Mouse (Mus musculus) spleen, postnatal 36 days (tissue): ENCODE results near the gene Slc44a5.

Experiments
- DNase-seq, 2 experiments: peaks; one replicate each; pipeline ENCODE4 v3.0.0; 2022; ENCODE audit warnings: low spot score in 2 of 2, mixed read lengths in 1 of 2

Gene Slc44a5

DNA sequence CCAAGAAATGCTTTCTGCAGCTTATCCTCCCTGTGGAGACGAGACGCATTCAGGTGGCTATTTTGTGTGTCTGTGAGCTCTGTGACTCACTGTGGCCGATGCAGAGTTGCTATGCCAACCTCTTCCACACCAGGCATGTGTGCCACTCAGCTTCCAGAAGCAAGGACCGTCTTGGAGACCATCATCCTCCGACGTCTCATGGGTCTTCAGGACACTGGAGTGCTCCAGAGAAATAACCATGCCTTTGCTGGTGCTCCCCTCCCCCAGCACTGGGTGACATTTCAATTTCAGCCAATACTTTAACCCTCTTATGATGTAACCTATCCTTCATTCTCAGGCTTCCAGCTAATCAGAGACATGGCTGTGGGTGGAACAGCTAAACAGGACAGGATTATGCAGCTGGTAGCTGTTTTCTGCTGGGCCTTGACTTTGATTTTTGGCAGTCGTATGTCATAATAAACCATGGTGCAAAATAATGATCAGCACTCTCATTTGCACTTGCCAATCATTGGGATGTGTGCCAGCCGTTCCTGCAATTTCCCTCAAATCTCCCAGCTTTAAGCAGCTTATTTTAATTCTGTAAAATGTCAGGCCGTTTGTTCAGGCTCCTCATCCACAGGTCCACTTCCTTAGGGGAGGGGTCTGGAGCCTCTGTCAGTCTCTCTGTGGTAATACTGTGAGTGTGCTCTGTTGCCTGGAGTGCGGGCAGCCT, 198.8 kb downstream of the Slc44a5 start:
- no peak for DNase-seq

GRCm38 (mm10) chr3:154172593-154172965, 199.3 kb downstream of the Slc44a5 start:
- no peak for DNase-seq

GRCm38 (mm10) chr3:154173556-154173955, 200.3 kb downstream of the Slc44a5 start:
- no peak for DNase-seq

GRCm38 (mm10) chr3:154174031-154174430, 200.8 kb downstream of the Slc44a5 start:
- DNase-seq, result no peak

DNA sequence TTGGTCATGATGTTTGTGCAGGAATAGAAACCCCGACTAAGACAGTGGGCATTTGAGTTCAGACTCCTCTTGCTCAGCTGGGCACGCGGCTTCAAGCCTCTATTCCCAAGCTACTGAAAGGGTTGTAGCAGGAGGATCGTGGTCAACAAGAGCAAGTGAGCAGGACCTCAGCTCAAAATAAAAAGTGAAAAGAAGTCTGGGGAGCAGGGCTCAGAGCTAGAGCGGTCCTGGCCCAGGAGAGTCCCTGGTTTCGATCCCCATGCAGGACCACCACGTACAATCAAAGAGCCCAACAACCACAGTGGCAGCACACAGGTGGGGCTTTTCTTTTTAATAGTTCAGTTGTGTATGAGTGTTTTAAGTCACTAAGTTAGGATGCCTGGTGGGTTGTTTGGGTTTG, 201.5 kb downstream of the Slc44a5 start:
- no peak for DNase-seq

- peak; percentile 27 to 31 for DNase-seq
Observed at GRCm38 (mm10) chr3:154177665-154178305, 204.5 kb downstream of the Slc44a5 start.

DNA sequence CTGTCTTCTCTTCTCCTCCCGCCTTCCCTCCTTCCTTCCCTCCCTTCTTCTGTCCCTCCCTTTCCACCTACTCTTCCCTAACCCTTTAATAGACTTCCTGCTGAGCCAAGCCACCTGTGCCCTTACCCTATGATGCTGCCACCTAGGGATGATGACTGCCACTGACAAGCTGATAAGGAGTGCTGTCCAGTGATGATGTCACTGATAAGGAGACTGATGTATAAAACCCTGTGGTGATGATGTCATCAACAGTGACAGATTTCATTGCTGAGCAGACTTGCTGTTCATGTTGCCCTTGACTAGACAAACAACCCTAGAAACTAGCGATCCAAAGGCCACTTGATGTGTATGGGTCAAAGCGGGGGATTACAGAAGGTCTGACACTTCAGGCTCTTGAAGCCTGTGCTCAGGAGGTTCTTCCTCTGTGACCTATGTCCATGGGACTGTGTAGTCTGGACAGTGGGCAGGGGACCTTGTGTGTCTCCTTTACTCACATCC, 206.2 kb downstream of the Slc44a5 start:
- no peak for DNase-seq

DNA sequence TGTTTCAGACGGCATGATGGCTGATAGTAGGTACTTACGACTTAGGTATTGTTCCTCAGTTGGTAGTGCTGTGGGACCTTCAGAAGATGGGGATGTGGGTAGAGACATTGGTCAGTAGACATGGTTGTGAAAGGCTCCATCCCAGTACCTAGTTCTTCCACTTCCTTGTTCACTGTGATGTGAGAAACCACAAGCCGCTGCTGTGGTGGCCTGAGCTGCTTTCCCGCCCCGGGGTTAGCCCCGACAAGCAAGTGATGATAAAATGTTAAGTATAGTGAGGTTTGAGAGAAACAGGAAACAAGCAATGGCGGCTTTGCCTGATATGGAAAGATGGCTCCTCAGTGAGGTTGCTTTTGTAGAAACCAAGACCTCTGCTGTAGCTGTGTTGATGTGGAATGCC, 209.8 kb downstream of the Slc44a5 start:
- DNase-seq, result peak; percentile 53 to 55

- no peak for DNase-seq
Observed at GRCm38 (mm10) chr3:154183957-154184356, 210.7 kb downstream of the Slc44a5 start.

DNA sequence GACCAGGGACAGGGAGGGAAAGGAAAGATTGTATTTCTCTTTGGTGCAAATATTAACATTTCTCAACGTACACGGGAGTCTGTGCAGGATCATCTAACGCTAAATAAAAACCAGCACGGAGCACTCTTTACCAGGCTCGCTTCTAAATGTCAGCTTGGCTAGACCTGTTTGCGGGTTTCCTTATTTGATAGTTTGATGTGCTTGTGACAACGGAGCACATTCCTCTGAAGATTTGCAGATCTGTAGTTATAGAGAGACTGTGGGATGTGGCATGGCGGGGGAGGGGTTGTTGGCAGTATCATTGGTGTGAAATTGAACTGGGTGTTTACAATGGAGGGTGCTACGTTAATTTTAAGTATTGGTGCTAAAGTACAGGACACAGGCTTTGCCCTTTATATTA, 215.4 kb downstream of the Slc44a5 start:
- no peak for DNase-seq

- no peak for DNase-seq
Observed at GRCm38 (mm10) chr3:154192328-154193030, 219.2 kb downstream of the Slc44a5 start.

DNA sequence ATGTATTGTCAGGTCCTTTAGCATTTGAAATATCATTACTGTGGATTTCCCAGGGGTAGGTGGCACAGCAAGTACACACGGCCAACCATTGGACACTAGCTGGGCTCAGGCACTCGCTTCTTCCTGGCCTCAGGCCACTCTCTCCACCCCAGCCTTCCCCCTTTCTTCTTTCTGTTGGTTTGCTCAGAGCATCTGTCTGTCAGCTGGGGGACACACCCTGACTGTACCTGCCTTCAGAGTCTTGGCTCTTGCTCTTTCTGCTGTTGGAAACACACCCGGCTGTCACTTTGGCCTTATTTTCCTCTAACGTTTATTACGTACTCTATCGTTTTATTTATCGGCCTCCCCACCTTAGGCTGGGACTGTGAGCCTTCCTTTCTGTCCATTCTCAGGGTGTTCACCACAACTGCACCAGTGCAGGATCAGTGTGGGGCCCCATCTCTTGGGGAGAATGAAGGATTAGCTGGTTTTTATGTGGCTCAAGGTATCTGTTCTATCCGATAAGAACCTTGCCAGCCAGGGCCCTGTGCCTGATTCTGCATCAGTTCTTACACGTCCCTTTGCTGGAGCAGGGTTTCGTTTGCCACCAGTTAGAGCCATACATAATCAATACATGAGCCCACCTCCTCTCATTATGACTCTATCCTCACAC, 220.1 kb downstream of the Slc44a5 start:
- DNase-seq, result no peak

DNA sequence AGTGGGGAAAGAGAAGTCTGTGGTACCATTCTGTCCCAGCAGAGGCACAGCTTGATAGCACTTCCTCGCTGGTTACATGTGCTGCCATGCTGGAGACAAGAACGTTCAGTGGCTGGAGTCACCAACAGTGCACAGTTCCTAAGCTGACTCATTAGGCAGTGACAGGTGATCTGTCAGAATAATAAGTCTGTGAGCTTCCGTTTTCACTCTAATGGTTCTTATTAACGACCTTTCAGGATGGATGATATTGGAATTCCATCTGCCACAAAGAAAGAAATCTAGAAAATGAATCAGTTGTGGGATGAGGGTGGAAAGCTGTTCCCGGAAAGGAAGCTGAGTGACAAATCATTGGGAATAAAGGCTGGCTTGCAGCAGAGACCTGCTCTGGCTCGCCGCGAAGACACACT, 227.2 kb downstream of the Slc44a5 start:
- no peak for DNase-seq

GRCm38 (mm10) chr3:154201796-154202195, 228.6 kb downstream of the Slc44a5 start:
- DNase-seq, result no peak

DNA sequence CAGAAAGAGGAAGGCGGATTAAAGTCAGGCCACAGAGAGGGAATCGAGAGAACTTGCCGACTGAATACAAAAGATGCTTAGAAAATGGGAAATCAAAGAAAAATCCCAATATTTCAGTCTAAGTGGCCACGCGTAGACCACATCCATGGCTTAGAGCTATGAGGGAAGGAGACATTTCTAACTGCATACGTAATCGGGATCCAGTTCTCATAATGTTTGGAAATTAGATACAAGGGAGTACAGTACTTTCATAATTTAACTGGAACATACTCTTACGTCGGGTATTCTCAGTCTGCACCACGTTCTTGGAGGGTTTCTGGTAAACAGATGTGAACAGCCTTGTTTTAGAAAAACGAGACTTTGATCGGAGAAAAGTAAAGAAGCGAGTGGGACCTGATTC, 229.1 kb downstream of the Slc44a5 start:
- no peak for DNase-seq

DNA sequence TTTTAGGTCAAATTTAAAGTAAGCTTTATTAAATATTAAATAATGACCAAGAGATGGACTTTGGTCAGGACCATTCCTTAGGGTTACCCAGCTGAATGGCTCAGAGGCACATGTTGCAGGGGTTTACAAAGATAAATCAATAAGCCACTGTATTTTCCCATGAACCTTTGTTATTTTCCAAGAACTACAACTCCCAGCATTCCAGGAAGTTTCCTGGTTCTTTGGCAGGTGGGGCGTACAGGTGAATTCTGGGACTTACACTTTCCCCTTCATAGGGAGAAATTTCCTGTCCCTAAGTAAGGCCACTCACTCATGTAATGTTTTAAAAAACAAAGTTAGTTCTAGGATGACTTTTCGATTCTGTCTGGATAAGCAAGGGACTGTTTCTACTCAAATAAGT, 235.2 kb downstream of the Slc44a5 start:
- no peak for DNase-seq

DNA sequence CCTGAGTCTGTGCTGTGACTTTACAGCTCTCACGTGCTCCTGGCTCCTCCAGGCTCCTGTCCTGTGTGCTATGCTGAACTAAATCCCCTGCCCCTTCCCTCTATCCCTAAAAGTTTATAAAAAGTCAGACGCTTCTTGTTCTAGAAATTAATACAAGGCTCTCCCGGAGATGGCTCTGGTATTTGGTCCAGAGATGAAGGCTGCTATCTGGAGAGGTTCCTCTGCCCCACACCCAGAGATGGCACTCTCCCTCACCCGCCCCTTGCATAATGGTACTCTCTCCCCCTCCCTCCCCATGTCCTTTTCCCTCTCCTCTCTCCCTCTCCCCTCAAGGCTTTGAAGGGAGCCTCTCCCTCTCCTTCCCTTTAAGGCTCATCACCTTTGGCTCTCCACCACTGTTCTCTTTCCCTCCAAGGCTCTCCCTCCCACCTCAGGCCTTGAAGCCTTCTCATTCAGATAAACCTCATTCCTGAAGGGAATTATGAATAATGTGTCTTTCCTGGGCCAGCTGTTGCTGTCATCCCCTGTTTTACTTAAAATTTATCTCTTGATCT, 236.0 kb downstream of the Slc44a5 start:
- no peak for DNase-seq

DNA sequence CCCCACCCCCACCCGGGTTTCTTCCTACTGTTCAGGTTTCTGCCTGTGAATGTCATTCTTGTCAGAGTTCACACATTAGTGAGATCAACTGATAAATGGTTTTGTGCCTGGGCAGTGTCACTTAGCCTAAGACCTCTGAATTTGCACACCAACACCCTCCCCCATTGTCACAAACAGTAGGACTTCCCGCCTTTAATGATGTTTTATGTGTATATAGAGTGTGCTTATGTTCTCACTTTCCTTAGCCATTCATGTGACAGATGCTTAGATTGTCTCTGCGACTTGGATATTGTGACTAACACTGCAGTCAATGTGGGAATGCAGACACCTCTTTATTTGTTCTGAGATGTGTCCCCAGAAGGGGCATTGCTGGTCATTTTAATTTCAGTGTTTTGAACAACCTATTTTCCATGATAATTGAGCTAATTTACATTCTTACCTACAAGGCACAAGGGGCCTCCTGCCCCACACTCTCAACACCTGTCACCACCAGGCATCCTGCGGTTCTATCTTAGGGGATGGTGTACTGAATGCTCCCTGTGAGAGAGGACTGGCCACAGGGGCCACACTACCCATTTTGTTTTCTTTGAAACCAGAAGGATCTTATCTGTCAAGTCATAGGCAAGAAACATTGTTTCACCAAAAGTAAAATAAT, 236.7 kb downstream of the Slc44a5 start:
- DNase-seq, result no peak

- no peak for DNase-seq
Observed at GRCm38 (mm10) chr3:154210431-154211055, 237.3 kb downstream of the Slc44a5 start.

- no peak for DNase-seq
Observed at GRCm38 (mm10) chr3:154212551-154212950, 239.3 kb downstream of the Slc44a5 start.

DNA sequence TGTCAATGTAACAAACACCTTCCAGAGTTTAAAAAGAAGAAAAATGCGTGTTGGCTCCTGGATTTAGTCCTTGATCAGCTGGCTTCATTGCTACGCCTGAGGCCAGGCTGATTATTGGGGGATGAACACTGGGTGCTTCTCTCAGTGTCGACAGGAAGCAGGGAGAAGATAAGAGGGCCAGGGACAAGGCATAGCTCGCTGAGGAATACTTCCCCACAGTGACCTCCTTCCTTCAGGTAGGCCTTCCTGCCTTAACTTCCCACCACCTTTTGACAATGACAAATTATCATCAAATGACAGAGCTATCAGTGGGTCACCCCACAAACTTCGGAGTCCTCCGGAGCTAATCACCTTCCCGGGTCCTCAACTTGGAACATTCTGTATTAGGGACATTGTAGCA, 242.1 kb downstream of the Slc44a5 start:
- no peak for DNase-seq
